Mouse (Mus musculus) olfactory bulb, adult 2 months (tissue): ENCODE measurements at regions not wholly inside any gene's neighbourhood (a gene's known extent, or its start where the extent isn't known, plus 50 kb on each side); places are given as distances from the start of the nearest gene placed in this dataset.

ENCODE experiments used
- CTCF ChIP-seq: fragments of 200-500 bp; IDR thresholded peaks from 2 replicates; pipeline ENCODE4 v1.5.1; 2012; ENCODE audit warnings: low read depth, mild to moderate bottlenecking, low read length, moderate library complexity; ENCODE audit not compliant: insufficient read depth
- POLR2A ChIP-seq: fragments of 200-500 bp; IDR thresholded peaks from 2 replicates; pipeline ENCODE4 v1.6.1; 2012; ENCODE audit warnings: mild to moderate bottlenecking, low read depth, low read length, moderate library complexity; ENCODE audit not compliant: insufficient read depth

DNA sequence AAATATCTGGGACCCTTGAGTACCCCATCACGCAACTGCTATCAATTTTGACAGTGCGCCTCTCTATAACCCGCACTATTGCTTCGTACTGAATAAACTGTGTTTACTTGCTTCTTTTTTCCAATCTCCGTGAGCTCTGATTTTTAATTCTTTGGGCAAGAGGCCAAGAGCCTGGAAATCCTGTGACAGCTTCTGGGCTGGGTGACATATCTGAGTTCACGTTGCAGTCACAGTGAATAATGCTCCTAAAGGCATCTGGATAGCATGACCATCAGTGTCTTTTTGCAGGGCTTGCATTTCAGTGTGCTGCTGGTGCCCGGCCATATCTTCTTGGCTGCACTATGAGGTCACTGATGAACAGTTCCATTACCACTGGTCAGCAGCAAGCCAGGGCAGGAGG, 158.2 kb upstream of the Mocs1 start:
- no peak for TF ChIP-seq CTCF
- no peak for TF ChIP-seq POLR2A
